Mouse (Mus musculus) cerebellum, adult 11-12 months (tissue): ENCODE results near the gene 1700008P02Rik.
"Not testable (repeated sequence)": the region's sequence is repeated elsewhere in the genome, so short reads cannot be mapped to it uniquely, and the experiment has no call there.

Experiments
- DNase-seq: peaks from one replicate; pipeline ENCODE4 v3.0.0; 2022

Gene 1700008P02Rik

DNA sequence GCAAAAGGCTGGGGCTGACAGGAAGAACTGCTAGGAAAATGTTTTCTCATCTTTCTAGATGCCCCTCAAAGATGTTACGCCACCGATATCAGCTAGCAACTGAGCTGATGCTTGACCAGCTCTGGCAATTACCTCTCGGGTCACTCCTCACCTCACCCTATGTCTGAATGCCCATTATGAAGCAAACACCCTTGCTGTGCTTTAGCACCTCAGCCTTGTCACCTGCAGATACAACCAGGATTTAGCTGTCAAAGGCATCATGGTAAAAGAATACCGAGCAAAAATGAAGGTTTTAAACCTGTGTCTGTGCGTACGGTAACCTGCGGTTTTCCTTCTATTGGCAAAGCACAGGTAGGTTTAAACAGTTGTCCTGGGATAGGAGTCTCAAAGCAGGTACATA is at the start of gene 1700008P02Rik:
Gene 1700008P02Rik (minus strand): TSS at position 101 of the 400 bp plus-strand sequence.
- DNase-seq = no peak

DNA sequence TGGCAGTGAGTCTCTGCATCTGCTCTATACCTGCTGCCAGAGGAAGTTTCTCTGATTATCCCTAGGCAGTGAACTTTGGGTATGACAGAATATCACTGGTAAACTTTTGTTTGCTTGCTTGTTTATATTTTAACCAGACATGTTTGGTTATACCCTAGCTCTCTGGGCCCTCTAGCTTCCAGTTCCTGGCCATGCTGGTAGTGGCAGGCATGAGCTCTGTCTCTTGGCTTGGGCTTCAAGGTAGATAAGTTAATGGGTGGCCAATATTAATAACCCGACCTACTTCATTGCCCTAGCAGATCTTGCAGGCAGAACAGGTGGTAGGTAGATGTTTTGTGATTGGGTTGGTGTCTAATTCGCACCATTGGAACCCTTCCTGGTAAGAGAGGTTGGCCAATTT is 29.2 kb upstream of the 1700008P02Rik start:
- DNase-seq = no peak

DNA sequence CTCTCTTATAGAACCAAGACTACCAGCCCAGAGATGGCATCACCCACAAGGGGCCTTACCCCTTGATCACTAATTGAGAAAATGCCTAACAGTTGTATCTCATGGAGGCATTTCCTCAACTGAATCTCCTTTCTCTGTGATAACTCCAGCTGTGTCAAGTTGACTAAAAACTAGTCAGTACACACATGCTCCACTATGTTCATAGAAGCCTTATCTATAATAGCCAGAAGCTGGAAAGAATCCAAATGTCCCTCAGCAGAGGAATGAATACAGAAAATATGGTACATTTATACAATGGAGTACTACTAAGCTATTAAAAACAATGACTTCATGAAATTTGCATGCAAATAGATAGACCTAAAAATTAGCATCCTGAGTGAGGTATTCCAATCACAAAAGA is 17.9 kb upstream of the 1700008P02Rik start:
- DNase-seq = not testable (repeated sequence)

DNA sequence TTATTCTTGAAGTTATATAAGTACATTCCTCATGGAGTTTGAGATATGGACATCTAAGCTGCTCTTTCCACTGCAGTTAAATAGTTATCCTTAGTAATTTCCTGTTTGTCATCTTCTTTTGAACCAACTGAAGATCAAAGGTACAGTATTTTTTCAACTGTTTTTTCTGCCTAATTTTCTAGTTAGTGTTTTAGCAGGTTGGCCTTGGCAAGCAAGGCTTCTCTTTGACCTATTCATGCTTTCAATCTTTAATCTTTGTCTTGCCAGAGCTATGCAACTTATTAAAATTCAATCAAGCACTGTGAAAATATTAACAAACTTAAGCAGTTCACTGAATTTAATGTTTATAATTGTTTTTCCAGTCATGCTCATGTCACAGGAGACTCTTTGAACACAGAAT is 14.0 kb upstream of the 1700008P02Rik start:
- no peak for DNase-seq

DNA sequence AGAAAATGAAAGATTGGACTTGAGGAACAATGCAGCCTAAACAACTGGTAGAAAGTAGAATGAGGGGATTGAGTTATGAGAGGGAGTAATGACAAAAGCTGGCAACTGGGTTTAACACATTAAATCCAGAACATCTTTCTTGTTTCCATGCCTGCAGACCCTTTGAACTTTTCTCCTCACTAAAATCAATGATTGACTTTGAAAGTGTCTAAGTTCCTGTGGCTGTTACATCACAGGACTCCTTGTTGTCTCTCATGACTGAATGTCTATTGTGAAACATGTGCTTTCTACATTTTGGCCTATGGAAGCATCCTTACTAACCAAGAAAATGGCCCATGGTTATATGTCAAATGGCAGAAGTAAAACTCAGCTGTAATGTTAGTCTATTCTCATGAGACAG is 2.4 kb downstream of the 1700008P02Rik start:
- DNase-seq = no peak
